Mouse (Mus musculus) liver, embryonic 14.5 days (tissue): ENCODE results near the gene Lrch3. TPM values are rescaled to one million over a fixed set of nuclear protein-coding genes. Genes with fewer than 3 reads are reported as not detected.
"Not testable (repeated sequence)": the region's sequence is repeated elsewhere in the genome, so short reads cannot be mapped to it uniquely, and the experiment has no call there.

Experiments used
- ATAC-seq: fragments of 200-750 bp; cut with Nextera tagmentation; 2 replicates; pipeline ENCODE4 v1.8.0; 2017; ENCODE audit warnings: moderate number of reproducible peaks, mild to moderate bottlenecking, moderate library complexity; ENCODE audit not compliant: insufficient read depth
- DNase-seq, 3 experiments: peaks; one replicate each; pipeline ENCODE4 v3.0.0-alpha.2; 2012 to 2013; ENCODE audit warnings: low read depth in 3 of 3, low spot score in 3 of 3
- H3K27ac ChIP-seq: fragments of 300-500 bp; sonication (generic); 2 replicates; pipeline ENCODE4 v1.5.1; 2014; ENCODE audit warnings: moderate library complexity, mild to moderate bottlenecking, control low read depth, inconsistent platforms
- H3K27me3 ChIP-seq: fragments of 300-500 bp; sonication (generic); 2 replicates; pipeline ENCODE4 v1.6.1; 2014; ENCODE audit warnings: mild to moderate bottlenecking, low read length, moderate library complexity; ENCODE audit not compliant: control insufficient read depth, insufficient read depth
- H3K36me3 ChIP-seq: fragments of 300-500 bp; sonication (generic); replicated peaks from 2 replicates; pipeline ENCODE4 v1.6.1; 2014; ENCODE audit warnings: low read depth; ENCODE audit not compliant: control insufficient read depth, insufficient read depth
- H3K4me1 ChIP-seq, 2 experiments: fragments of 200-500 bp in 1 of 2; fragments of 300-500 bp in 1 of 2; sonication (generic) in 1 of 2; replicated peaks; 2 replicates each; pipeline ENCODE4 v1.6.1; 2012 to 2014; ENCODE audit warnings: antibody characterized with exemption in 1 of 2, inconsistent platforms in 1 of 2, low read length in 1 of 2; ENCODE audit not compliant: control insufficient read depth in 2 of 2, insufficient read depth in 2 of 2
- H3K4me2 ChIP-seq: fragments of 300-500 bp; sonication (generic); 2 replicates; pipeline ENCODE4 v1.6.1; 2014; ENCODE audit warnings: low read depth, mild to moderate bottlenecking, control low read depth, moderate library complexity
- H3K4me3 ChIP-seq, 2 experiments: fragments of 200-500 bp in 1 of 2; fragments of 300-500 bp in 1 of 2; sonication (generic) in 1 of 2; 2 replicates each; pipeline ENCODE4 v1.5.1; 2012 to 2014; ENCODE audit warnings: low read depth in 2 of 2, low read length in 2 of 2, mild to moderate bottlenecking in 2 of 2, control low read depth in 1 of 2, inconsistent platforms in 1 of 2, moderate library complexity in 1 of 2; ENCODE audit not compliant: insufficient read depth in 1 of 2
- H3K9ac ChIP-seq: fragments of 300-500 bp; sonication (generic); replicated peaks from 2 replicates; pipeline ENCODE4 v1.6.1; 2014; ENCODE audit warnings: mild to moderate bottlenecking, control low read depth, moderate library complexity
- H3K9me3 ChIP-seq: fragments of 300-500 bp; sonication (generic); 2 replicates; pipeline ENCODE4 v1.6.1; 2016; ENCODE audit warnings: low read length, mixed read lengths; ENCODE audit not compliant: control insufficient read depth
- CTCF ChIP-seq: IDR thresholded peaks from 2 replicates; pipeline ENCODE4 v1.5.1; 2016; ENCODE audit warnings: antibody characterized with exemption, low read depth, control low read depth
- EP300 ChIP-seq: IDR thresholded peaks from 2 replicates; pipeline ENCODE4 v1.6.1; 2016; ENCODE audit warnings: antibody characterized with exemption, low read depth
- WGBS: fragments of 180-500 bp; shearing (Covaris S2); extraction: QIAGEN DNeasy Blood & Tissue Kit; methylation state at CpG from one replicate; pipeline ENCODE4 v1.1.7; 2014; ENCODE audit not compliant: insufficient replicate concordance; 5-methylcytosine and 5-hydroxymethylcytosine counted together
- polyA plus RNA-seq, 2 experiments: library from polyadenylated mRNA; depleted of rRNA in 1 of 2; stranded (reverse) in 1 of 2; unstranded in 1 of 2; fragments of >200 nt; fragmentation: Nextera tagmentation in 1 of 2; extraction: Ambion mirVana in 1 of 2; gene quantifications; 2 replicates each; pipeline versions ENCODE4 v1.2.1 to v1.2.3; 2012 to 2014

Gene Lrch3
- polyA plus RNA-seq, 2 experiments = 3.9 to 6.3 TPM

DNA sequence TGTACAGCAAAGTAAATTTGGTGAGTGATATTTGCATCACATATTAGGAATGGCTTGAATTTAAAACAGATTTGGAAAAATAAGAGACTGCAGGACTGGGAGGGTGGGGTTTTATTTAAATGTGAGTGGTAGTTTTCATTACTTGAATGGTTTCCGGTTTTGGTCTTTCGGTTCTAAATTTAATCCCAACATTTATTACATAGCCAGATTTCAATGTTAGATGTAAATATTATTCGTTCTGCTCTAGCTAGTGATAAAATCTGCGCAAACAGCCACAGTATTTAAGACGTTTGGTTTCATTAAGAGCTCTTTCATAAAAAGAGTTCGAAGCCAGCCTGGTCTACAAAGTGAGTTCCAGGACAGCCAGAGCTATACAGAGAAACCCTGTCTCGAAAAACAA lies 688 bp upstream of the Lrch3 start:
- H3K27ac ChIP-seq = no peak overlapping the region
- H3K36me3 ChIP-seq = no peaks in the 10 kb centered on the region
- 55% methylated on average over 7 of the region's 7 CpGs for WGBS
- peaks cover 2 to 5% of the 10 kb centered on the region in 2 experiments for H3K4me1 ChIP-seq
- H3K4me2 ChIP-seq = peak overlapping the region; percentile 83
- no peak for ATAC-seq
- TF ChIP-seq CTCF = no peak
- TF ChIP-seq EP300 = no peak
- no peaks in the 10 kb centered on the region for H3K27me3 ChIP-seq
- peak overlapping the region; percentile 86 for H3K9ac ChIP-seq
- DNase-seq = no peak
- H3K4me3 ChIP-seq = peak overlapping the region in 1 of 2 experiments; percentile 84; a peak in 2 of 4 replicates
- H3K9me3 ChIP-seq = no peaks in the 10 kb centered on the region

DNA sequence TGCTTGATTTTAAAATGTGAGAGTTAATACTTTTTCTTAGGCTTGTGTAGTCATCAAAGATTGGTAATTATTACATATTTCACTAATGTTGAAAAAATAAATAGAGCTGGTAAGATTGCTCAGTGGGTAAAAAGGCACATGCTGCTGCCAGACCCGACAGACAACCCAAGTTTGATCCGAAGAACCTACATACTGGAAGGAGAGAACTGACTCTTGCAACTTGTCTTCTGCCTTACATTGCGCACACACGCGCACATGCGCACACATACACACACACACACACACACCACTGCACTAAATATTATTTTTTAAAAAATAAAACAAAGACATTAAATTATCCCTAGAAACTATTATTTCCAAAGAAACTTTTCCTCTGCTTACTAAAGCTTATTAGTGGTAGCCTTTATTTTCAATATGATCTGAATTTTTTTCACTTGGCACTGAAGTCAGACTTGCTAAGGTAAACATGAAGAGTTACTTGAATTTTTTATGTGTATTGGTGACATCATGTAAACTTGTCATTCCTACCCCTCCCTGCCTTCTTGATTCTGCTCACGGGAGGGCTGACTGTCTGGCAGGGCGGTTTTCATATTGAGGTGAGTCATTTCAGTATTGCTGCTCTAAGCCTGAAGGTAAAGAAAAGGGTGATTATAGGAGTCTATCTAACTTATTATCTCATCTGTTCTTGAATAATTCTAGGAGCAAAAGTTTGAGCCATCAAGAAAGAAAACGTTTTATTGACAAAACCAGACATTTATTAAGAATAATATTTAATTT lies 1.6 kb downstream of the Lrch3 start:
- WGBS = 62% methylated on average over 9 of the region's 9 CpGs
- ATAC-seq (no peak), DNase-seq (no peak)
- TF ChIP-seq CTCF = no peak
- Histone ChIP-seq H3K4me2 (peak overlapping the region; percentile 83), H3K9ac (peak overlapping the region; percentile 86; the same call in 1 of the 2 replicates), H3K4me3 (peak overlapping the region; percentile 32 to 84; a peak in 3 of 4 replicates), H3K27ac (no peak overlapping the region), H3K4me1 (peaks cover 2 to 5% of the 10 kb centered on the region in 2 experiments), H3K27me3 (no peaks in the 10 kb centered on the region), H3K9me3 (no peaks in the 10 kb centered on the region), H3K36me3 (no peaks in the 10 kb centered on the region)

DNA sequence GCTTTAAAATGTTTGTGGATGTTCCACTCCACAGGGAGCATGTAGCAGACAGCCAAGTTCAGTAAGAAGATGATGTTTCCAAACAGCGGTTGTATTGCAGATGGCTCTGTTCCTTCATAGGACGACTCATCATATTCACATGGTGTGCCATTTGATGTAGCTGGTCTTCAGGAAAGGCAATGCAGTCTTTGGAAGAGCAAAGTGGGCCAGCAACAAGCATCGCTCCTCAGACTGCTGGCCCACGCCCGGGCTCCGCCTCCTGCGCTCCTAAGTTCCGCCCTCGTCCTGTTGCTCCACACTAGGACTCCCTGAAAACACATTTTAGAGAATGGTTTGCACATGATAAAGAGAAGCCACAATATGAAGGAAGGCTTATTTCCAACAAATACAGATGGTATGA lies 12.7 kb downstream of the Lrch3 start:
- not testable (repeated sequence) for H3K27me3 ChIP-seq, ATAC-seq, H3K4me3 ChIP-seq, H3K9ac ChIP-seq, H3K27ac ChIP-seq, DNase-seq, H3K4me1 ChIP-seq, H3K9me3 ChIP-seq, H3K4me2 ChIP-seq, H3K36me3 ChIP-seq
- 85% methylated on average over 9 of the region's 9 CpGs for WGBS

DNA sequence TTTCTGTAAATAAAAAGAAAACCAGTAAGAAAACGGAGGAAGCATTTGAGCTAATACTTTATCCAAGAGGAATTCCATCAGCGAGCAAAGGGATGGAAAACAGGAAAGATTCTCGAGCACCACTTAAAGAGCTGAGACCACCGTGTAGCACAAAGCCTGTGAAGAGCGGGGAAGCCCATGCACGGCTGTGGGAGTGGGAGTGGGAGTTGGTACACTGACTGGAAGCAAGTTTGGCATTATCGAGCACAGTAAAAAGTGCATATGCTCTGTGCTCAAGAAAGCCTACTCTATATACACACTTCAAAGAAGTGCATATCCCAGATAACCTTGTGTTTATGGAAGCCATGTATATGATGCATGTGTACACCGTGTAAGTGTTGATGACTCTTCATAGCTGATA lies 13.1 kb downstream of the Lrch3 start:
- TF ChIP-seq EP300 (no peak), CTCF (no peak)
- H3K27me3 ChIP-seq = no peaks in the 10 kb centered on the region
- H3K9me3 ChIP-seq = no peaks in the 10 kb centered on the region
- H3K36me3 ChIP-seq = no peaks in the 10 kb centered on the region; the same call in 1 of the 2 replicates
- H3K27ac ChIP-seq = no peak overlapping the region
- ATAC-seq (no peak), DNase-seq (no peak)
- H3K4me1 ChIP-seq = no peaks in the 10 kb centered on the region
- no peak overlapping the region for H3K9ac ChIP-seq
- WGBS = 85% methylated on average over 8 of the region's 8 CpGs
- no peak overlapping the region for H3K4me2 ChIP-seq
- no peak overlapping the region for H3K4me3 ChIP-seq

DNA sequence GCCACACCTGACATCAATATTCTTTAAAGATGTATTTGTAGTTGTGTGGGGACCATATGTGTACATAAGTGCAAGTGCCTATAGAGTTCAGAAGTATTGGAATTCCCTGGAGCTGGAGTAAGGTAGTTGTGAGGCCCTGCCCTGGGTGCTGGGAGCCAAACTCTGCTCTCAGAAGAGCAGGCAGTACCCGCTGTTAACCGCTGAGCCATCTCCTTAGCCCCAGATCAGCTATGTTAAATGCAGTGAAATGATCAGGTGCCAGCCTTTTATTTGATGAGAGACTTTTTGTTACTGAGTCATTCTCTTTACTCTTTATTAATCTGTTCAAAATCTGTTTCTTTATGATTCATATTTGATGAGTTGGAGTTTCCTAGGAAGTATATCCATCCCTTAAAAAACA lies 16.0 kb downstream of the Lrch3 start:
- Histone ChIP-seq H3K9ac (no peak overlapping the region), H3K9me3 (no peaks in the 10 kb centered on the region), H3K4me1 (peaks cover 0 to under 1% of the 10 kb centered on the region in 2 experiments; a peak in 1 of 4 replicates), H3K27me3 (no peaks in the 10 kb centered on the region), H3K4me2 (no peak overlapping the region), H3K27ac (no peak overlapping the region), H3K36me3 (no peaks in the 10 kb centered on the region), H3K4me3 (no peak overlapping the region)
- DNase-seq (no peak), ATAC-seq (no peak)
- TF ChIP-seq EP300 (no peak), CTCF (no peak)
- 68% methylated on average over 2 of the region's 2 CpGs for WGBS
